Mouse (Mus musculus): Measurements from ENCODE around the gene C1s1. TPM values are rescaled to one million over a fixed set of nuclear protein-coding genes. Genes with fewer than 3 reads are reported as not detected.

Gene C1s1
- 61.1 and 87.7 TPM in 2 replicates for polyA plus RNA-seq (2012; rRNA removed)

DNA sequence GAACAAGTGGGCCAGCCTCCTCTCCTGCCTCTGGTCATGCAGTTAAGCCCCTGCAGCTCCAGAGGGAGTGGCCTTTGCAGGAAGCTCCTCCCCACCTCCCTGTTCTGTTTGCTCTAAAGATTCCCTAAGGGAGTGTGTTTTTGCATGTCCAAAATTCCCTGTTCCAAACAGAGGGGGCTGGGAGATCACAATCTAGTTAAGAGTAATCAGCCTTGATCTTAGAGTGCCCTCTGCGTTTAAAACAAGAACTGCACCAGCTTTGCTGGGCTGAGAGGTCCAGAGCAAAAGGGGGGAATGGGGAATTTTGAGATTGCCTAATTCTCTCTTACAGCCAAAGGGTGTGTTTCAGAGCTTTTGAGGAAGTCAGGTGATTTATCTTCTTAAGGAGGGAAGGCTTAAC is at the start of gene C1s1:
TSS of gene C1s1 (minus strand) at position 76 of the 400 bp plus-strand sequence.

DNA sequence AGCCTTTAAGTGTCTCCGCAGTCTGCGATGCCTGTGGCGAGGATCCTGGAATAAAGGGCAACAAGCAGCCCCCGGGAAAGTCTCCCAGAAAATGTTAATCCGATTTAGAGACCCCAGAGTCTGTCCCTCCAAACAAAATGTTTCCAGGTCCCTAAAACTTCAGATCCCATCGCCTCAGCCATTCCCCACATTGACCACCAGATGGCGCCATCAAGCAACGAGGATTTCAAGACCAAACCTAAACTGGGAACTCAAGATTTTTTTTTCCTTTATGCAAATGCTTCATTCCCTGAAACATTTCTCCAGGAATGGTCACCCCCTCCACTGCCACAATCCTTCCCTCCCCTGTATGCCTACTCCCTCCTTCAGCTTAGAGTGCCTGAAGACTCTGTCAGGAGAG is 27.9 kb upstream of the C1s1 start, which contains the start of gene C1rb:
TSS of gene C1rb (plus strand) at position 269 of the 400 bp plus-strand sequence.

DNA sequence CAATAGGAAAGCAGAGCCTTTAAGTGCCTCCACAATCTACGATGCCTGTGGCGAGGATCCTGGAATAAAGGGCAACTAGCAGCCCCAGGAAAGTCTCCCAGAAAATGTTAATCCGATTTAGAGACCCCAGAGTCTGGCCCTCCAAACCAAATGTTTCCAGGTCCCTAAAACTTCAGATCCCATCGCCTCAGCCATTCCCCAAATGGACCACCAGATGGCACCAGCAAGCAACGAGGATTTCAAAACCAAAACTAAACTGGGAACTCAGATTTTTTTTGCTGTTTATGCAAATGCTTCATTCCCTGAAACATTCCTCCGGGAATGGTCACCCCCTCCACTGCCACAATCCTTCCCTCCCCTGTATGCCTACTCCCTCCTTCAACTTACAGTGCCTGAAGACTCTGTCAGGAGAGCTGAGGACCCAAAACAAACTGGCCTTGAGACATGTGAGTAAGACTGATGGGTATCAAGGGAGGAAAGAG is 29.8 kb downstream of the C1s1 start, which contains the start of gene C1ra:
TSS of gene C1ra (plus strand) at position 51 of the 482 bp plus-strand sequence.

DNA sequence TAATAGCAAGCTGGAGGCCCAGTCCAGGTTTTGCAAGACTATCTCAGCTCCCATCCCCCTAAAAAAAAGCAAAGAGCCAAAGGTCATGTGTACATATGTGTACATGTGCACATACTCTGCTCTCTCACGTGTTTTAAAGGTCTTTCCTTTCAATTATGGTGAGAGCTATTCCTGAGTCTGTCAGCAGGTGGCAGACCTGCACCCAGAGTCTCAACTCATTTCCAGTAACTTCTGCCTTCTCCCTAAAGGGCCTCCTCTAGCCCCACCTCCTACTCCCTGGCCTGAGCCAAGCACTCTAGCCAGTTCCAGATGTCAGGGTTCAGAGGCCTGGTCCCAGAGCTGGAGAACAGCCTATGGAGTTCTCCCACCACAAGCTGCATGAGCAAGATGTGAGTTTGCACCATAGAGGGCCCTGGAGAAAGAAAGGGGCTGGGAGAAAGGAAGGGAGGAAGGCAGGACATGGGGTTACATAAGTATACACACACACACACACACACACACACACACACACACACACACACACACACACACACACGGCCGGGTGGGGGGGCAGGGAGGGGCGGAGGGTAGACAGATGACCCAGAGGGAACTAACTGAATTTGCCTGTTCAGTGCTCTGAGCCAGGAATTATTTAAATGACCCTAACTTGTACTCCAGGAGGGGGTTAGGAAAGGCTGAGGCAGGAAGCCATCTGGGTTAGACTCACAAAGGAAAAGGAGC is 49.2 kb downstream of the C1s1 start, which contains the start of gene C1rl:
TSS of gene C1rl (plus strand) at position 272 of the 720 bp plus-strand sequence.

Other genes starting within 250 kb of the C1s1 start
- gene Cd163, start 237.7 kb downstream of the C1s1 start, polyA plus RNA-seq (2012; rRNA removed), result 0.23 and 0.34 TPM in 2 replicates
- gene Pex5, start 127.3 kb downstream of the C1s1 start, polyA plus RNA-seq (2012; rRNA removed), result 66.4 and 66.9 TPM in 2 replicates
- gene Clstn3, start 77.6 kb downstream of the C1s1 start, polyA plus RNA-seq (2012; rRNA removed), result 28.5 and 42.6 TPM in 2 replicates
- 3.6 and 4.3 TPM in 2 replicates for gene C1rl, start 49.2 kb downstream of the C1s1 start, polyA plus RNA-seq (2012; rRNA removed)
- gene C1ra, start 30.0 kb downstream of the C1s1 start, polyA plus RNA-seq (2012; rRNA removed), result 30.8 and 35.5 TPM in 2 replicates
- 0.10 and 0.28 TPM in 2 replicates for gene C1rb, start 27.9 kb upstream of the C1s1 start, polyA plus RNA-seq (2012; rRNA removed)
- gene C1s2, start 93.7 kb upstream of the C1s1 start, polyA plus RNA-seq (2012; rRNA removed), result 0.09 and 0.21 TPM in 2 replicates
- 174 and 229 TPM in 2 replicates for gene Lpcat3, start 120.7 kb upstream of the C1s1 start, polyA plus RNA-seq (2012; rRNA removed)
- gene Emg1, start 169.8 kb upstream of the C1s1 start, polyA plus RNA-seq (2012; rRNA removed), result 43.9 and 53.5 TPM in 2 replicates
- 133 and 151 TPM in 2 replicates for gene Phb2, start 170.0 kb upstream of the C1s1 start, polyA plus RNA-seq (2012; rRNA removed)
- 15.2 and 17.3 TPM in 2 replicates for gene Ptpn6, start 196.4 kb upstream of the C1s1 start, polyA plus RNA-seq (2012; rRNA removed)
- 266 and 371 TPM in 2 replicates for gene Grcc10, start 199.0 kb upstream of the C1s1 start, polyA plus RNA-seq (2012; rRNA removed)
- not detected in 2 replicates for gene Gm45234, start 213.7 kb upstream of the C1s1 start, polyA plus RNA-seq (2012; rRNA removed)
- gene Atn1, start 214.2 kb upstream of the C1s1 start, polyA plus RNA-seq (2012; rRNA removed), result 44.9 and 59.9 TPM in 2 replicates
- gene Eno2, start 227.3 kb upstream of the C1s1 start, polyA plus RNA-seq (2012; rRNA removed), result 10.6 and 11.5 TPM in 2 replicates
- gene Lrrc23, start 237.4 kb upstream of the C1s1 start, polyA plus RNA-seq (2012; rRNA removed), result 9.0 and 11.7 TPM in 2 replicates

All from ovary, adult 2 months (tissue).